Comparison of ENCODE assay signal across 12 mouse cellular contexts in the genomic region with DNA sequence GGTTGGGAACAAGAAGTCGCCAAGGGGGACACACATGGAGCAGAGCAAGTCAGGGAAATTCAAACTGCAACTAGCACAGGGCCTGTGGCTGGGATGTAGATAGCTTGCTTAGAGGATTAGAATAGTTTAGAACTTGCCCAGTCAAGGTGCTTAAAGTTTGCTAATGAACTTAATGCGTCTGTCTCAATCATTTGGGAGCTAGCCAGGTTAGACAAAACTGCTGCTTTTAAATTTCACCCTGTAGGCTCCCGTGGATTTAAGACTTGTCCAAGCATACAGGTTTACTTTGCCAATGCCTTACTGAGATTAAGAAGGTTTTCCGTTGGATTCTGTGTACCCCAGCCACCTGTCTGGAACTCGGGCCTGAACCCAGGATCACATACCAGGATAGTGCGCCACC.
"Had no signal": no experiment of that assay in that cellular context is flagged by ENCODE, and none has a peak within 500 bp of the region (broad histone marks: within the 10 kb centered on the region; RNA-seq: fewer than 3 reads in every experiment).

No protein-coding gene starts in this region.

- DNase-seq: retina, postnatal 1 day; right cerebral cortex, adult 18-20 months; right cerebral cortex, postnatal 14 days; right cerebral cortex, postnatal 25 days; right cerebral cortex, postnatal 4 days; spleen, adult 18-20 months; thymus, adult 18-20 months; thymus, adult 2 months; thymus, postnatal 14 days; thymus, postnatal 25 days; thymus, postnatal 36 days; thymus, postnatal 4 days had no signal
